Mouse (Mus musculus) liver, embryonic 14.5 days (tissue): ENCODE data around the gene Smim11.

Experiments used
- CTCF ChIP-seq: IDR thresholded peaks from 2 replicates; pipeline ENCODE4 v1.5.1; 2016; ENCODE audit warnings: antibody characterized with exemption, low read depth, control low read depth
- EP300 ChIP-seq: IDR thresholded peaks from 2 replicates; pipeline ENCODE4 v1.6.1; 2016; ENCODE audit warnings: antibody characterized with exemption, low read depth

DNA sequence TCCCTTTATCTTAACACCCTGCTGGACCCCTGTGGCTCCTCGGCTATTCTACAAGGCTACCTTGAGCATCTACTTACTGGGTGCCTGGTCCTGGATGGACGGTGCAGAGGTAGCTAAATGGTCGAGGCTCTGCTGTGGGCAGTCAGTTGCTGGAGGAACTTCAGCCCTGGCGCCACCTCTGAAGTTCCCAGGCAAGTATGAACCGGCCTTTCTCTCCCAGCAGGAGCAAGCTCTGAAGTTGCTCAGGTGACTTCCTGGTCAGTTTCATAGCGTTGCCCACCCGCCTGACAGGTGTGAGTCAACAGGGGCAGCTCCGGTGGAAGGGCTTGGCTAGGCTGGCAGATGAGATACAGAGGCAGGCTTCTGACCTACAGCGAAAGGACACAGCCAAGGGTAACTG is 58.1 kb downstream of the Smim11 start, which contains the start of gene Kcne1:
- no peak for TF ChIP-seq CTCF
- no peak for TF ChIP-seq EP300
